Mouse (Mus musculus) stomach, embryonic 15.5 days (tissue): ENCODE measurements around the gene Kif7. TPM values are rescaled to one million over a fixed set of nuclear protein-coding genes. Genes with fewer than 3 reads are reported as not detected.
A peak's percentile ranks its signal among the peaks of the same experiment; 100 is the strongest.

Experiments used
- ATAC-seq: fragments of 200-750 bp; cut with Nextera tagmentation; 2 replicates; pipeline ENCODE4 v1.8.0; 2017; ENCODE audit warnings: low read depth, moderate number of reproducible peaks, moderate TSS enrichment; ENCODE audit not compliant: insufficient read depth, low FRiP score
- H3K27ac ChIP-seq: fragments of 300-500 bp; sonication (generic); 2 replicates; pipeline ENCODE4 v1.5.1; 2015; ENCODE audit warnings: mild to moderate bottlenecking, inconsistent platforms
- H3K27me3 ChIP-seq: fragments of 300-500 bp; sonication (generic); replicated peaks from 2 replicates; pipeline ENCODE4 v1.6.1; 2015; ENCODE audit warnings: inconsistent platforms
- H3K36me3 ChIP-seq: fragments of 300-500 bp; sonication (generic); 2 replicates; pipeline ENCODE4 v1.6.1; 2015; ENCODE audit warnings: inconsistent platforms
- H3K4me1 ChIP-seq: fragments of 300-500 bp; sonication (generic); 2 replicates; pipeline ENCODE4 v1.6.1; 2015; ENCODE audit warnings: inconsistent platforms
- H3K4me2 ChIP-seq: fragments of 300-500 bp; sonication (generic); 2 replicates; pipeline ENCODE4 v1.6.1; 2015; ENCODE audit warnings: mild to moderate bottlenecking, inconsistent platforms
- H3K4me3 ChIP-seq: fragments of 300-500 bp; sonication (generic); replicated peaks from 2 replicates; pipeline ENCODE4 v1.5.1; 2015; ENCODE audit warnings: inconsistent platforms
- H3K9ac ChIP-seq: fragments of 300-500 bp; sonication (generic); 2 replicates; pipeline ENCODE4 v1.6.1; 2015; ENCODE audit warnings: inconsistent platforms
- H3K9me3 ChIP-seq: fragments of 300-500 bp; sonication (generic); 2 replicates; pipeline ENCODE4 v1.6.1; 2016; ENCODE audit warnings: inconsistent platforms
- WGBS: fragments of 180-500 bp; shearing (Covaris S2); methylation state at CpG from one replicate; pipeline ENCODE4 v1.1.7; 2015; 5-methylcytosine and 5-hydroxymethylcytosine counted together
- polyA plus RNA-seq: library from polyadenylated mRNA; unstranded; fragments of >200 nt; fragmentation: Nextera tagmentation; extraction: Ambion mirVana; gene quantifications from 2 replicates; pipeline ENCODE4 v1.2.1, GENCODE M21; 2015

Kif7 gene
- polyA plus RNA-seq, 1 experiment from 2014 or later: 3.5 TPM

DNA sequence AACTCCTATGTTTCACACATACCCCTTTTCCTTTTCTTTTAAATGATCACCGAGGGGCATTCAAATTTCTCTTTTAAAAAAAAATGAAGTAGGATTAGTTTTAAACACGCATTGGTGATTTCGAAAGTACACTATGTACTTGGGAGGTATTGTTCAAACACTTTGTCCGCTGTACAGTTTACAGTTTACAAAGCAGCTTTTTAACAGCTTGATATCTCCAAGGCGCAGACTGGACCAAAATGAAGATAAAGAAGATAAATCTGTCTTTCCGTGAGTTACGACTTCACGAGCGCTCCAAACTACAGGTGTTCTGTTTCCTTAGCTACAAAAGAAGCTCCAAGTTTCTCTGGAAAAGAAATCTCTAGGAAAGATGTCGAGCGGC, 26.7 kb upstream of the Kif7 start:
- Histone ChIP-seq H3K27me3 (no peaks in the 10 kb centered on the region), H3K27ac (no peak overlapping the region), H3K9ac (peak overlapping the region; percentile 58; the same call in 1 of the 2 replicates), H3K9me3 (no peaks in the 10 kb centered on the region), H3K4me1 (peaks cover 4% of the 10 kb centered on the region; the same call in 1 of the 2 replicates), H3K4me3 (peak overlapping the region; percentile 83), H3K36me3 (no peaks in the 10 kb centered on the region), H3K4me2 (peak overlapping the region; percentile 95)
- WGBS: 9% methylated on average over 11 of the region's 11 CpGs
- no peak for ATAC-seq

DNA sequence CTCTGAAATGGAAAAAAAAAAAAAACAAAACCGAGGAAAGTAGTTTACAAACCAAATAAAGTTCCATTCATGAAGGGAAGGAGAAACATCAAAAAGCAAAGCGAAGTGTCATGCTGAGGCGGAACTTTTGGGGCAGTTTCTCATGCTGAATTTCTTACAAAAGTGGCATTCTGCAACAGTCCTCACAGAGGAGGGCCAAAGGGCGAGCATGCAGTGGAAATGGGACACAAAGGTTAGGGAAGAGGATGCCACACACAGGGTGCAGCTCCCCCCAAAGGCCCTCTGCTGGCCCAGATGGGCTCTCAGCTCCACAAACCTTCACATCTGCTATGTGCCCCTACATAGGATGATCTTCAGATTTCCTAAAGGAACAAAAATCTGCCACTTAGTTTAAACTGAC, 24.8 kb upstream of the Kif7 start:
- Histone ChIP-seq H3K4me1 (peaks cover 4% of the 10 kb centered on the region; the same call in 1 of the 2 replicates), H3K27ac (no peak overlapping the region), H3K9ac (no peak overlapping the region), H3K27me3 (no peaks in the 10 kb centered on the region), H3K9me3 (no peaks in the 10 kb centered on the region), H3K4me2 (no peak overlapping the region), H3K4me3 (no peak overlapping the region), H3K36me3 (no peaks in the 10 kb centered on the region)
- WGBS: 76% methylated on average over 4 of the region's 4 CpGs
- ATAC-seq: no peak

DNA sequence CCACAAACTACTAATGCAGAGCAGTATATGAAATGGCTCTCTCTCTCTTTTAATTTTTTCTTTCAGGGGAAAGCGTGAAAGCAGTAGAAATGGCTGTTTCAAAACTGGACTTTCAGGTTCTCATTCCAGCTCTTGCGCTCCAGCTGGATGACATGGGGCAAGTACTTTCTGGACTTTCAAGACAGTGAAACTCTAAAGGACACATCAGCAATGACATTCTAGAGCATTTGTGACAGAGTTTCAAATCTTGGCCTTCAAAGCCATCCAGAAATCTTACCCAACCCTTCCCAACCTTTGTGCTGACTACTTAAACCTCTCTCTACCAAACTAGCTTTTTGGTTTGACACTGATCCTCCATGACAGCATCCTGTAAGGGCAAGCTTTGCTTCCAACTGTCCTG, 23.4 kb upstream of the Kif7 start:
- H3K4me1 ChIP-seq: peaks cover 4% of the 10 kb centered on the region; the same call in 1 of the 2 replicates
- H3K27ac ChIP-seq: no peak overlapping the region
- no peaks in the 10 kb centered on the region for H3K36me3 ChIP-seq
- H3K9ac ChIP-seq: no peak overlapping the region
- H3K27me3 ChIP-seq: no peaks in the 10 kb centered on the region
- WGBS: 85% methylated on average over 2 of the region's 2 CpGs
- H3K9me3 ChIP-seq: no peaks in the 10 kb centered on the region
- no peak for ATAC-seq
- no peak overlapping the region for H3K4me3 ChIP-seq
- H3K4me2 ChIP-seq: no peak overlapping the region

DNA sequence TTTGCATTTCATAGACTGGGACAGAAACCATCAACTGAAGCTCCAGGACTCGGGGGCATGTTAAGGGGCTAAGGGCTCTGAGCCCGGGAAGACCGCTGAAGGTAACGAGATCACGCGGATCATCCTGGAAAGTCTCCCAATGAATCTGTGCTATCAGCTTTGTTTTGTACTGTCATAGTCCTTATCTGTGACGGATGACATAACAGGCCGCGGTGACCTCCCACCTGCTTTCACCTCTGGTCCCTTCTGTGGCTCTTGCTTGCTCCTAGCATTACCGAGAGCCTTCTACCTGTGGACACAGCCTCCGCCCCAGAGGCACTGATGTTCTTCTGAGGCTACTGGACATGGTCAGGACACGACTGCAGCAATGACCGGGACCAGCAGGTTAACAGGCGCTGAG, 21.0 kb upstream of the Kif7 start:
- 78% methylated on average over 14 of the region's 14 CpGs for WGBS
- no peak for ATAC-seq
- no peaks in the 10 kb centered on the region for H3K27me3 ChIP-seq
- no peaks in the 10 kb centered on the region for H3K4me1 ChIP-seq
- no peaks in the 10 kb centered on the region for H3K36me3 ChIP-seq
- H3K27ac ChIP-seq: no peak overlapping the region
- no peak overlapping the region for H3K4me3 ChIP-seq
- H3K4me2 ChIP-seq: no peak overlapping the region
- no peaks in the 10 kb centered on the region for H3K9me3 ChIP-seq
- no peak overlapping the region for H3K9ac ChIP-seq

DNA sequence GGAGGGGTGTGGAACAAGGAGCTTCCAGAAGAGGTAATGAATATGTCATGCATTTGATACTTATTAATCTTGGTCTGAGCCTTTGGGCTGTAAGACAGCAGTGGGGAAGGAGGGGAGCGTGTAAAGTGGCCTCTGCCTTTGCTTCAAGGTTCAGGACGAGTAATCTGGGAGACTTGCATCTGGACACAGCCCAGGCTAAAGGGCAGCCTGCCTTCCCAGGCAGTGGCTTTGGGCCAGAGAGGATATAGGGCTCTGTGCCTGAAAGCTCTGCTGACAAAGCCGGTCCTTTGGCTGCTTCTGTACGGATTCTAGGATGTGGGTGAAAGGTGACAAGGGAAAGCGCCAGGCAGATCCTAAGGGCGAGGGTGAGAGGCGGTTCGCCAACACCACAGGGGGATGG, 19.0 kb upstream of the Kif7 start:
- no peak overlapping the region for H3K4me3 ChIP-seq
- no peaks in the 10 kb centered on the region for H3K4me1 ChIP-seq
- ATAC-seq: no peak
- no peaks in the 10 kb centered on the region for H3K36me3 ChIP-seq
- H3K9me3 ChIP-seq: no peaks in the 10 kb centered on the region
- H3K4me2 ChIP-seq: no peak overlapping the region
- H3K27ac ChIP-seq: no peak overlapping the region
- no peak overlapping the region for H3K9ac ChIP-seq
- 74% methylated on average over 8 of the region's 8 CpGs for WGBS
- no peaks in the 10 kb centered on the region for H3K27me3 ChIP-seq

DNA sequence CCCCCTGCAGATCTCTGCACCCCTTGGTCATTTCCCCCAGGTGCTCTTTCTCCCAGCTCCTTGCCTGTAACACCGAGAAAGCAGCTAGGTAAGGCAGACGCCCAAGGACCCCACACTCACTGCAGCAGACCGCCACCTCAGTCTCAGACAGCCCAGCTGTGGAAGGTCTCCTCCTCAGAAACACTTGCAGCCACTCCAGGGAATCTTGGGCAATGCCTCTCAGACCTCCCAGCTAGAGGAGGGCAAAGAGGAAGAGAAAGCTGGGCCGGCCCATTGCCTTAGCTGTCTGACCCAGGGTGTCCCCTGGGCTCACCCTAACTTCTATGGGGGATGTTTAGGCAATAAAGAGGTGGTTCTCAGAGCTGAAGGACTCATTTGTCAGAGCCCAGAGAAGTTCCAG, 17.1 kb upstream of the Kif7 start, which contains the start of gene Plin1:
Gene Plin1, minus strand, starts transcription at position 282 of the 400 bp plus-strand sequence.
- H3K4me3 ChIP-seq: no peak within 1 kb of the TSS
- H3K4me2 ChIP-seq: no peak within 1 kb of the TSS
- H3K4me1 ChIP-seq: no peaks in the 10 kb centered on the region
- 0 out of 2 replicates have a peak, but pooled peaks cover 4% of the 10 kb centered on the region for H3K27me3 ChIP-seq
- no peak for ATAC-seq
- H3K27ac ChIP-seq: no peak within 1 kb of the TSS
- H3K9ac ChIP-seq: no peak within 1 kb of the TSS
- WGBS: 61% methylated on average over 4 of the region's 4 CpGs
- H3K36me3 ChIP-seq: no peaks in the 10 kb centered on the region
- H3K9me3 ChIP-seq: no peaks in the 10 kb centered on the region

DNA sequence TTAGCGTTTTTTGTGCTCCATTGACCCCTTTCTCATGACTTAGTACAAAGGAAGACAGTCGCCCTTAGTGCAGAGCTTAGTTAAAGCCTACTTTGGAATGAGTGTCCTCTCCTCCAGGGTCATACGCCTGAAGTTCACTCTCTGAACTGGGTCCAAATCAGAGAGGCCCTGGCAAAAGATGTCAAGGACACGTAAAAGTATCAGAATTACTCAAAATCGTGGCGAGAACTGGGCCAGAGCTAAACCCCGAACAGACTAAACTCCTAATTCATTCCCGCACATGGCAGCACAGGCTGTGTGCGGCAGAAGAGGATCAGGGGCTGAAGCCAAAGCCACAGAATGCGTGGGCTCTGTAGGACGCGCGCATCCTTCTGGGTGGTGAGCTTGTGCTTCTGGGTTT, 15.9 kb upstream of the Kif7 start:
- 81% methylated on average over 13 of the region's 13 CpGs for WGBS
- 0 out of 2 replicates have a peak, but pooled peaks cover 4% of the 10 kb centered on the region for H3K27me3 ChIP-seq
- no peaks in the 10 kb centered on the region for H3K4me1 ChIP-seq
- H3K9me3 ChIP-seq: no peaks in the 10 kb centered on the region
- H3K27ac ChIP-seq: no peak overlapping the region
- ATAC-seq: no peak
- no peak overlapping the region for H3K9ac ChIP-seq
- no peak overlapping the region for H3K4me2 ChIP-seq
- H3K4me3 ChIP-seq: no peak overlapping the region
- H3K36me3 ChIP-seq: no peaks in the 10 kb centered on the region

DNA sequence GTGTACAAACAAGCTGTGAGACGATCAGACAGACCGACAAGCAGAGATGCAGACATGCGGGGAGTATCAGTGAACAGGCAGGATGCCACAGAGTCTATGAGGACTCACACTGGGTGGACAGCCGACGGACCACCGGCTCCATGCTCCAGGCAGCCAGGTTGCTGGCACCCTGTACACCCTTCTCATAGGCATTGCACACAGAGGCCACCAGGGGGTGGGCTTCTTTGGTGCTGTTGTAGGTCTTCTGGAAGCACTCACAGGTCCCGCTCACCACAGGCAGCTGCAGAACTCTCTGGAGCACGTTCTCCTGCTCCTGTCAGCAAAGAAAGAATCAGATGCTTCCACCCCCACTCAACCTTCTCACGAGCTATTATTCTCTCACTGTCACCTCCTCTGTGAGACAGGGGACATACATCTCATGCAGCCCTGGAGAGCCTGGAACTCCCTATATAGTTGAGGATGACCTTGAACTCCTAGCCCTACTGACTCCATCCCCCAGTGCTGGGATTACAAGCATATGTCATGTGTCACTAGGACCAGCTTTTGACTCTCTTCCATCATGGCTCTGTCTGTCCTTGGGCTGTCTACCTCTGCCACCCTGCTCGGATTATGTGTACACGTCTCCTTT, 14.3 kb upstream of the Kif7 start:
- no peak overlapping the region for H3K27ac ChIP-seq
- no peaks in the 10 kb centered on the region for H3K4me1 ChIP-seq
- 63% methylated on average over 11 of the region's 11 CpGs for WGBS
- 0 out of 2 replicates have a peak, but pooled peaks cover 4% of the 10 kb centered on the region for H3K27me3 ChIP-seq
- no peaks in the 10 kb centered on the region for H3K9me3 ChIP-seq
- H3K36me3 ChIP-seq: no peaks in the 10 kb centered on the region
- H3K4me2 ChIP-seq: no peak overlapping the region
- H3K9ac ChIP-seq: no peak overlapping the region
- ATAC-seq: no peak
- no peak overlapping the region for H3K4me3 ChIP-seq

DNA sequence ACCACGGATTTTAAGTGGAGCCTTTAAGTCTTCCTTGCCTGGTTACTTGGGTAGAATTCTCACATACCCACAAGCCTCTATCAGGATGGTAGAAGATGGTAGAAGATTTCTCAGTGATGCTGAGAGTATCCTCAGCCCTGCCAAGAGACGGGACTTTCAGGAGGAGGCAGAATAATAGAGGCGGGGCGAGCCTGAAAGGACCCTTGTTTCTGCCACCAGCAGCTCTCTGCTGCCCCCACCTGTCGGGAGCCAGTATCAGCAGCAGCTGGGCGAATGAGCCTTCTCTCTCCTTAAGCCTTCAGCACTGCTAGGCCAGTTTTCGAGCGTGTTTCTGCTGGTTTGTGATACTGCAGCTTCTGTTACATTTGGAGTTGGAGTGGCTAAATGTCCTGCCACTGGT, 13.6 kb upstream of the Kif7 start:
- Histone ChIP-seq H3K4me1 (no peaks in the 10 kb centered on the region), H3K9ac (no peak overlapping the region), H3K4me3 (no peak overlapping the region), H3K9me3 (no peaks in the 10 kb centered on the region), H3K27ac (no peak overlapping the region), H3K4me2 (no peak overlapping the region), H3K27me3 (0 out of 2 replicates have a peak, but pooled peaks cover 4% of the 10 kb centered on the region), H3K36me3 (no peaks in the 10 kb centered on the region)
- 3% methylated on average over 8 of the region's 8 CpGs for WGBS
- ATAC-seq: no peak

DNA sequence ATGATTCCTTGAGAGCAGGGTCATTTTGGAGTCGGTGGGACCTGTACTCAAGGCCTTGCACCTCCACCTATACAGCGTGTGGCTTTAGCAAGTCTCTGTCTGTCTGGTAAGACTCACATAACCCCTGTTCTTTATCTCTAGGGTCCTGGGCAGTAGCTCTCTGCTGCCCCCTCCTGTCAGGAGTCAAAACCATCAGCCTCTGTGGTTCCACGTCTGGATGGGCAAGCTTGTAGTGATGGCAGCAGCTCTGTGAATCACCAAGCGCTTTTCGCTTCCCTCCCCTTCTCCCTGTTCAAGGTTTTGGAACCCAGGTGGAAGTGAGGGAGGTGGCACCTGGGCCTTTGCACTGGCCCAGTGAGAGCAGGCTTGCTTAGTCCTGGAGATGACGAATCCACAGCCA, 12.7 kb upstream of the Kif7 start:
- Histone ChIP-seq H3K9me3 (no peaks in the 10 kb centered on the region), H3K36me3 (no peaks in the 10 kb centered on the region), H3K27me3 (0 out of 2 replicates have a peak, but pooled peaks cover 4% of the 10 kb centered on the region), H3K4me3 (no peak overlapping the region), H3K9ac (no peak overlapping the region), H3K4me2 (no peak overlapping the region), H3K4me1 (no peaks in the 10 kb centered on the region), H3K27ac (no peak overlapping the region)
- 26% methylated on average over 6 of the region's 6 CpGs for WGBS
- no peak for ATAC-seq

DNA sequence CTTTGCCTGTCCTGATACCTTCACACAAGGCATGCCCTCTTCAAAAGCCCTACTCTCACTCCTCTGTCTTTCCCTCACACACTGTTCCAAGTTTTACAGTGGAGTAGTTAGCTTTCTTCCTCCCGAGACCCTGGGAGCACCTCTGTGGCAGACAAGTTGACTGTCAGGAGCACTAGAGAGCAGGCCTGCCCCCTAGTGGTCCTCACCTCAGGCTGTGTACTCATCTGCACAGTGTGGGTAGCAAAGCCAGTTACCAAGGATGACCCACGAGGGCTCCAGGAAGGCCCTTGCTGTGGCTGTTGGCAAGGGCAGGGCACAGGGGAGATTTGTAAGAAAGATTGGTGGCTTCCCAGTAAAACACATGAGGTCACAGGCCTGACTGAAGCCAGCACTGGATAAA, 11.6 kb upstream of the Kif7 start:
- Histone ChIP-seq H3K9ac (no peak overlapping the region), H3K4me1 (no peaks in the 10 kb centered on the region), H3K9me3 (no peaks in the 10 kb centered on the region), H3K4me3 (no peak overlapping the region), H3K27me3 (peaks cover 10% of the 10 kb centered on the region; the same call in 1 of the 2 replicates), H3K27ac (no peak overlapping the region), H3K36me3 (no peaks in the 10 kb centered on the region), H3K4me2 (no peak overlapping the region)
- WGBS: 6% methylated on average over 2 of the region's 2 CpGs
- ATAC-seq: no peak

DNA sequence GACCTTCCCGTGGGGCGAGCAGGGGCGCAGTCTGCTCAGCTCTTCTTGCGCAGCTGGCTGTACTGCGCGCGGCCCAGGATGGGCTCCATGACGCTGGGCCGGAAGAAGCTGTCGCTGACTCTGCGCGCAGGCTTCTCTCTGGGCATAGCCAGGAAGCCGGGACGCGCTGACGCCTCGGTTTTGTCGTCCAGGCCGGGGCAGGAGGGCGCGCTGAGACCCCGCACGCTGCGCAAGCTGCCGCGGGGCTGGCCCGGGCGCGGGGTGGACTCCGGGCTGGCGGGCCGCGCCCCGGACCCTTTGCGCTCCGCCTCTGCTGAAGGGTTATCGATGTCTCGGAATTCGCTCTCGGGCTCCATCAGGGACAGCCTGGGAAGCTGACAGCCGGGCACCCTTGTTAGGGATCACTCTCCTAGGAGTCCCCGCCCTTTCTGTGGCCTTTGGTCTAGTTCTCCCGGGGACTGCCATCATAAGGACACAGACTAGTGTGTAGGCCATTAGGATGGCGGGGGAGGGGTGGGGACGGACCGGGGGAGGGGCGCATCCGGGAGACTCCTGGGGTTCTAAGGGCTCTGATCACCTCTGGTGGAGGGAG, 6.0 kb upstream of the Kif7 start:
- Histone ChIP-seq H3K27ac (no peak overlapping the region), H3K9ac (peak overlapping the region; percentile 8; the same call in 1 of the 2 replicates), H3K36me3 (no peaks in the 10 kb centered on the region), H3K9me3 (no peaks in the 10 kb centered on the region), H3K4me1 (no peaks in the 10 kb centered on the region), H3K4me3 (peak overlapping the region; percentile 47), H3K4me2 (peak overlapping the region; percentile 67), H3K27me3 (peaks cover 7% of the 10 kb centered on the region; the same call in 1 of the 2 replicates)
- WGBS: under 1% methylated on average over 48 of the region's 48 CpGs
- ATAC-seq: peak; percentile 61
